In the genomic region with DNA sequence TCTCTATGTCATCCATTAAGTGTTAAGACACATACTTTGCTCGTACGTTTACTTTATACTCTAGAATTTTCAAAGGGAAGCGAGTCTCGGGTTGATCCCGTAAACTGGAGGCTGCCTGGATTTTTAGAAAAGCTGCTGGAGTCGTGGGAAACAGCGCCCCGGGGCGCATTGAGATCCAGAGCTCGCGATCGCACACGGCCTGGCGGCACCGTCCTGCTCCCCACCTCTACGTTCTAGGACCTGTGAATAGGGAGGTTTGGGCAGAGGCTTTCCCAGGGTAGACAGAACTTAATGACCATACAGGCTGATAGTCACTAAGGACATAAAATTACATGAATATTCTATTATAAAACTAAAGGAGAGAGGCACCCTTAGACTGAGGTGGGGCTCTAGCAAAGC, we compare ENCODE assay signal across 8 mouse cellular contexts. TPM values are rescaled to one million over a fixed set of nuclear protein-coding genes. Genes with fewer than 3 reads are reported as not detected.
A peak's percentile ranks its signal among the peaks of the same experiment; 100 is the strongest.
DNase-seq lines count a peak whose midpoint lies in the region; ATAC-seq and TF ChIP-seq lines count a peak whose summit lies in the region.

No protein-coding gene starts in this region.

- H3K27ac ChIP-seq in heart, embryonic 16.5 days (ENCODE audit: low read length): peak overlapping the region; percentile 100
- H3K27ac ChIP-seq in MEL (ENCODE audit: control insufficient read depth, low read depth, low read length): peak overlapping the region; percentile 92
- peak overlapping the region; percentile 99 for H3K27ac ChIP-seq in hindbrain, embryonic 11.5 days (ENCODE audit: low read depth, low read length)
- H3K27ac ChIP-seq in midbrain, embryonic 12.5 days (replicated peaks): peak overlapping the region; percentile 100

- intact Hi-C loops in heart, postnatal 36 days (cut with DNase I): loop anchor here (2.0 kb wide), 1 partner anchor 15 kb away; no protein-coding TSS in a partner anchor

- ATAC-seq in heart, embryonic 16.5 days (replicated peaks; ENCODE audit: extremely low read depth, insufficient read depth, low FRiP score): no peak
- 0 out of 2 replicates have a peak, but pooled peaks have one; percentile 26 for ATAC-seq in hindbrain, embryonic 11.5 days (ENCODE audit: low FRiP score)
- ATAC-seq in midbrain, embryonic 12.5 days (ENCODE audit: low FRiP score, low read depth): peak; percentile 39; the same call in 1 of the 2 replicates
- ATAC-seq in megakaryocyte-erythroid progenitor cell, adult 5-6 weeks (replicated peaks; ENCODE audit: low FRiP score, low TSS enrichment, poor library complexity, severe bottlenecking): no peak

- WGBS in heart, embryonic 16.5 days: under 1% methylated on average over 16 of the region's 16 CpGs
- WGBS in hindbrain, embryonic 11.5 days: under 1% methylated on average over 16 of the region's 16 CpGs
- WGBS in midbrain, embryonic 12.5 days: under 1% methylated on average over 16 of the region's 16 CpGs

- peak overlapping the region; percentile 37 for H3K4me3 ChIP-seq in heart, embryonic 16.5 days (ENCODE audit: low read length)
- H3K4me3 ChIP-seq in MEL (ENCODE audit: control insufficient read depth in 1 of 2, insufficient read depth in 1 of 2, low read depth in 2 of 2, low read length in 2 of 2): peak overlapping the region; percentile 39 to 64
- H3K4me3 ChIP-seq in hindbrain, embryonic 11.5 days (ENCODE audit: low read depth, low read length): peak overlapping the region; percentile 43
- H3K4me3 ChIP-seq in midbrain, embryonic 12.5 days: peak overlapping the region; percentile 81

- peak overlapping the region; percentile 73 for H3K4me2 ChIP-seq in heart, embryonic 16.5 days (ENCODE audit: low read depth, low read length)
- H3K4me2 ChIP-seq in hindbrain, embryonic 11.5 days (replicated peaks; ENCODE audit: low read depth, low read length): peak overlapping the region; percentile 76
- peak overlapping the region; percentile 91 for H3K4me2 ChIP-seq in midbrain, embryonic 12.5 days (replicated peaks)

- H3K9me3 ChIP-seq in heart, embryonic 16.5 days (replicated peaks; ENCODE audit: control insufficient read depth, low read length): no peaks in the 10 kb centered on the region
- H3K9me3 ChIP-seq in MEL (replicated peaks; ENCODE audit: insufficient read depth, low read length): no peaks in the 10 kb centered on the region
- no peaks in the 10 kb centered on the region for H3K9me3 ChIP-seq in hindbrain, embryonic 11.5 days (ENCODE audit: control insufficient read depth, low read length)
- no peaks in the 10 kb centered on the region for H3K9me3 ChIP-seq in midbrain, embryonic 12.5 days

- no peak for DNase-seq in heart, postnatal 36 days
- no peak for DNase-seq in MEL (ENCODE audit: low read depth, low spot score)
- DNase-seq in hindbrain, embryonic 11.5 days (ENCODE audit: low spot score): no peak
- no peak for DNase-seq in layer of hippocampus, adult 9-11 months
- DNase-seq in c-Kit-positive CD71-positive TER-119-positive erythroid progenitor cells, embryonic 14.5 days (ENCODE audit: low spot score): no peak

- peaks cover 38% of the 10 kb centered on the region for H3K79me2 ChIP-seq in MEL (ENCODE audit: control insufficient read depth, insufficient read depth, low read length, poor library complexity)

- H3K9ac ChIP-seq in heart, embryonic 16.5 days (ENCODE audit: low read length): peak overlapping the region; percentile 78
- peak overlapping the region; percentile 91 for H3K9ac ChIP-seq in MEL (ENCODE audit: control insufficient read depth, low read depth, low read length, poor library complexity, severe bottlenecking)
- peak overlapping the region; percentile 90 for H3K9ac ChIP-seq in hindbrain, embryonic 11.5 days (ENCODE audit: low read depth, low read length)
- H3K9ac ChIP-seq in midbrain, embryonic 12.5 days (replicated peaks): peak overlapping the region; percentile 63

- no peaks in the 10 kb centered on the region for H3K27me3 ChIP-seq in heart, embryonic 16.5 days (ENCODE audit: control insufficient read depth, insufficient read depth, low read length)
- H3K27me3 ChIP-seq in MEL (ENCODE audit: control insufficient read depth in 1 of 2, insufficient read depth in 2 of 2, low read length in 2 of 2): no peaks in the 10 kb centered on the region
- no peaks in the 10 kb centered on the region for H3K27me3 ChIP-seq in hindbrain, embryonic 11.5 days (ENCODE audit: control insufficient read depth, insufficient read depth, low read length)
- H3K27me3 ChIP-seq in midbrain, embryonic 12.5 days: no peaks in the 10 kb centered on the region

- no peak for TF ChIP-seq RAD21 in MEL (IDR thresholded peaks at IDR 0.05; ENCODE audit: low read depth, low read length)

- TF ChIP-seq EP300 in MEL (IDR thresholded peaks at IDR 0.05; ENCODE audit: low read depth in 1 of 2, low read length in 2 of 2): no peak; a peak in 1 of 4 replicates

- TF ChIP-seq POLR2A in MEL (IDR thresholded peaks at IDR 0.05; ENCODE audit: control insufficient read depth in 1 of 2, insufficient read depth in 1 of 2, low read depth in 1 of 2, low read length in 2 of 2, poor library complexity in 1 of 2): no peak

- TF ChIP-seq CTCF in MEL (IDR thresholded peaks at IDR 0.05 in 2 of 3, conservative IDR thresholded peaks at IDR 0.05 in 1 of 3; ENCODE audit: control insufficient read depth in 1 of 3, insufficient read depth in 1 of 3, low read depth in 2 of 3, low read length in 3 of 3, poor library complexity in 1 of 3, severe bottlenecking in 1 of 3): no peak

- 0 out of 2 replicates have a peak, but pooled peaks cover 3% of the 10 kb centered on the region for H3K36me3 ChIP-seq in heart, embryonic 16.5 days (ENCODE audit: control insufficient read depth, insufficient read depth)
- H3K36me3 ChIP-seq in MEL (ENCODE audit: control insufficient read depth in 1 of 2, insufficient read depth in 2 of 2, low read length in 2 of 2): peaks cover 0 to 12% of the 10 kb centered on the region in 2 experiments; a peak in 2 of 4 replicates
- H3K36me3 ChIP-seq in hindbrain, embryonic 11.5 days (ENCODE audit: control insufficient read depth, insufficient read depth, low read length): no peaks in the 10 kb centered on the region
- H3K36me3 ChIP-seq in midbrain, embryonic 12.5 days: peaks cover 1% of the 10 kb centered on the region; the same call in 1 of the 2 replicates

- peaks cover 37% of the 10 kb centered on the region for H3K4me1 ChIP-seq in heart, embryonic 16.5 days (ENCODE audit: control insufficient read depth, insufficient read depth, low read length)
- peaks cover 0 to 28% of the 10 kb centered on the region in 2 experiments; a peak in 3 of 4 replicates for H3K4me1 ChIP-seq in MEL (ENCODE audit: control insufficient read depth in 1 of 2, insufficient read depth in 2 of 2, low read length in 2 of 2)
- H3K4me1 ChIP-seq in hindbrain, embryonic 11.5 days (replicated peaks; ENCODE audit: control insufficient read depth, insufficient read depth, low read length): peaks cover 16% of the 10 kb centered on the region
- peaks cover 41% of the 10 kb centered on the region for H3K4me1 ChIP-seq in midbrain, embryonic 12.5 days

TF ChIP-seq in MEL, 35 proteins besides CTCF, POLR2A, EP300 and RAD21:
- TF ChIP-seq SIN3A (IDR thresholded peaks at IDR 0.05; ENCODE audit: low read length) (no peak; the same call in 1 of the 2 replicates), USF1 (IDR thresholded peaks at IDR 0.05; ENCODE audit: low read depth, low read length) (no peak), HCFC1 (IDR thresholded peaks at IDR 0.05; ENCODE audit: low read depth, low read length) (no peak), MAX (IDR thresholded peaks at IDR 0.05; ENCODE audit: low read length) (no peak), MAZ (IDR thresholded peaks at IDR 0.05; ENCODE audit: low read depth, low read length) (peak; percentile 61; the same call in 1 of the 2 replicates), GATA1 (IDR thresholded peaks at IDR 0.05; ENCODE audit: low read depth, low read length) (no peak), CHD1 (IDR thresholded peaks at IDR 0.05; ENCODE audit: low read depth, low read length) (no peak), POLR2AphosphoS5 (IDR thresholded peaks at IDR 0.05; ENCODE audit: borderline replicate concordance, low read depth, low read length) (no peak), MYC (IDR thresholded peaks at IDR 0.05; ENCODE audit: low read depth, low read length) (0 out of 2 replicates have a peak, but pooled peaks have one; percentile 8), MYB (IDR thresholded peaks at IDR 0.05; ENCODE audit: low read depth, low read length) (no peak), ZMIZ1 (IDR thresholded peaks at IDR 0.05; ENCODE audit: low read depth, low read length) (peak; percentile 65; the same call in 1 of the 2 replicates), ZC3H11A (IDR thresholded peaks at IDR 0.05; ENCODE audit: low read depth, low read length) (no peak), MXI1 (IDR thresholded peaks at IDR 0.05; ENCODE audit: low read depth, low read length) (peak; percentile 61; the same call in 1 of the 2 replicates)

RNA-seq across cellular contexts. Expression of a gene that starts 32.7 kb away (rescaled TPM):
- polyA plus RNA-seq in heart, embryonic 16.5 days (2015; fragmentation: Nextera tagmentation; extraction: Ambion mirVana): 62.1 and 66.6 TPM in 2 replicates
- 10 to 100 TPM; 69.0 to 72.9 TPM for total RNA-seq in heart, postnatal 36 days (2021)
- total RNA-seq in MEL (2012; rRNA removed): 35.5 and 36.0 TPM in 2 replicates
- 10 to 100 TPM in 1 of 2 experiments, not detected in 1; 64.1 TPM for polyA plus RNA-seq in MEL (2012; ENCODE audit: insufficient read depth in 1 of 2, insufficient read length in 2 of 2, low read depth in 1 of 2, low replicate concordance in 2 of 2, missing spikeins in 1 of 2)
- 47.2 and 55.7 TPM in 2 replicates for polyA plus RNA-seq in hindbrain, embryonic 11.5 days (2014; fragmentation: Nextera tagmentation; extraction: Ambion mirVana)
- polyA plus RNA-seq in midbrain, embryonic 12.5 days (2016; fragmentation: Nextera tagmentation; extraction: Ambion mirVana): 63.6 and 68.4 TPM in 2 replicates
- total RNA-seq in megakaryocyte-erythroid progenitor cell, adult 5-6 weeks (2014; fragmentation: Nextera tagmentation): 28.7 and 43.4 TPM in 2 replicates
- 20.2 and 23.1 TPM in 2 replicates for total RNA-seq in megakaryocyte-erythroid progenitor cell, adult 5-6 weeks (2017)

Comparison
In these comparisons a context has a peak if more than half of its experiments do, and no peak if none do; other contexts are left out.
1. ATAC-seq: peak in hindbrain, embryonic 11.5 days (single experiment) and midbrain, embryonic 12.5 days (single experiment); none in heart, embryonic 16.5 days (single experiment) and megakaryocyte-erythroid progenitor cell, adult 5-6 weeks (single experiment).
2. Peak in every context shown above with its lines, with median percentiles within 50 percentile points of each other: H3K27ac ChIP-seq, H3K4me2 ChIP-seq, H3K4me3 ChIP-seq and H3K9ac ChIP-seq.